Mouse (Mus musculus): ENCODE data around the gene Jam3. TPM values are rescaled to one million over a fixed set of nuclear protein-coding genes. Genes with fewer than 3 reads are reported as not detected.

Gene Jam3
- total RNA-seq, 2 experiments from 2014 or later = 0.10 TPM; not detected in 1

Other genes with a start within 250 kb of the Jam3 start
- 0.29 TPM in 1 of 2 replicates, not detected in the other for gene Gm1110, start 232.3 kb downstream of the Jam3 start, total RNA-seq (2015)
- gene Gm1110, start 232.3 kb downstream of the Jam3 start, total RNA-seq (2017) = not detected in 2 replicates
- gene Acad8, start 155.9 kb downstream of the Jam3 start, total RNA-seq (2015) = 19.6 and 24.6 TPM in 2 replicates
- 19.9 and 26.3 TPM in 2 replicates for gene Acad8, start 155.9 kb downstream of the Jam3 start, total RNA-seq (2017)
- 130 and 154 TPM in 2 replicates for gene Thyn1, start 155.7 kb downstream of the Jam3 start, total RNA-seq (2015)
- 122 and 128 TPM in 2 replicates for gene Thyn1, start 155.7 kb downstream of the Jam3 start, total RNA-seq (2017)
- gene Vps26b, start 125.4 kb downstream of the Jam3 start, total RNA-seq (2015) = 47.7 and 55.6 TPM in 2 replicates
- gene Vps26b, start 125.4 kb downstream of the Jam3 start, total RNA-seq (2017) = 40.1 and 44.7 TPM in 2 replicates
- 70.8 and 82.6 TPM in 2 replicates for gene Ncapd3, start 125.2 kb downstream of the Jam3 start, total RNA-seq (2015)
- 38.8 and 39.2 TPM in 2 replicates for gene Ncapd3, start 125.2 kb downstream of the Jam3 start, total RNA-seq (2017)
- gene Igsf9b, start 143.8 kb upstream of the Jam3 start, total RNA-seq (2015) = 0.10 TPM in 1 of 2 replicates, not detected in the other
- 0.03 TPM in 1 of 2 replicates, not detected in the other for gene Igsf9b, start 143.8 kb upstream of the Jam3 start, total RNA-seq (2017)
- gene Spata19, start 241.4 kb upstream of the Jam3 start, total RNA-seq (2015) = not detected in 2 replicates
- not detected in 2 replicates for gene Spata19, start 241.4 kb upstream of the Jam3 start, total RNA-seq (2017)